Mouse (Mus musculus) embryo, embryonic 11 days (tissue): ENCODE data around the gene Wwp2.

Experiments used
- DNase-seq: peaks from one replicate; pipeline ENCODE4 v3.0.0-alpha.2; 2015

The Wwp2 gene

GRCm38 (mm10) chr8:107514949-107515721 lies 79.0 kb downstream of the Wwp2 start:
- DNase-seq = no peak

- no peak for DNase-seq
Observed at GRCm38 (mm10) chr8:107518726-107519125, 82.6 kb downstream of the Wwp2 start.

DNA sequence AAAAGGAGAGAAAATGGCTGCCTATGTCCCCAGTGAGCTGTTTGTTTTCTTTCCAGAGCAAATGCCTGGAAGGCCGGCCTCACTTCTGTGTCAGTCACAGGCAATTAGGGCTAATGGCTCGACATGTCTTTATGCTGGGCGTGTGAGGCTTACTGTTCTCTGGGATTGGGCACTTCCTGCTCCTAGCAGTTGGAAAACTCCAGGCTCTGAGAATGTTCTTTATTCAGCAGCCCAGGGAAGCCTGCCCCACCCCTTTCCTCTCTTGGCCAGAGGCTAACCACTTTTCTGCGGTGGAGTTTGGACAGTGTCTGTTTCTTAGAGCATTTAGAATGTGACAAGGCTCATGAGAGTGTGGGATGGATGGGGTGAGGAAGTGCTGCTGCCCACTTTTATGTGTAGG lies 83.7 kb downstream of the Wwp2 start:
- peak; percentile 62 for DNase-seq

- no peak for DNase-seq
Observed at GRCm38 (mm10) chr8:107521788-107522554, 85.8 kb downstream of the Wwp2 start.

DNA sequence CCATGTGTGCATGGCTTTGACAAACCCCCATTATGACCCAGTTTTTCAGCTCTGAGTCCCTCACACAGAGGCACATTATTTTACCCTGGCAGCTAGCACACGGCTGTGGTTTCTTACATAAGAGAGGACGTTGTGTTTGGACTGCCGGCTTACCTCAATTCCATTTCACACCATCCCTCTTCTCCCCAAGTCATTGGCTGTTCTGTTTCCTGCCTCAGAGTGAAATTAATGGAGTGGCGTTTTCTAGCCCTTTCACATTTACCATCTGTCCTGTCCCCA lies 86.3 kb downstream of the Wwp2 start:
- DNase-seq = no peak

GRCm38 (mm10) chr8:107524535-107524934 lies 88.4 kb downstream of the Wwp2 start:
- DNase-seq = no peak

GRCm38 (mm10) chr8:107528786-107529185 lies 92.6 kb downstream of the Wwp2 start:
- DNase-seq = no peak

GRCm38 (mm10) chr8:107537472-107537871 lies 101.3 kb downstream of the Wwp2 start:
- DNase-seq = no peak

GRCm38 (mm10) chr8:107540623-107541022 lies 104.5 kb downstream of the Wwp2 start:
- no peak for DNase-seq

- DNase-seq = no peak
Observed at GRCm38 (mm10) chr8:107541369-107541768, 105.2 kb downstream of the Wwp2 start.

DNA sequence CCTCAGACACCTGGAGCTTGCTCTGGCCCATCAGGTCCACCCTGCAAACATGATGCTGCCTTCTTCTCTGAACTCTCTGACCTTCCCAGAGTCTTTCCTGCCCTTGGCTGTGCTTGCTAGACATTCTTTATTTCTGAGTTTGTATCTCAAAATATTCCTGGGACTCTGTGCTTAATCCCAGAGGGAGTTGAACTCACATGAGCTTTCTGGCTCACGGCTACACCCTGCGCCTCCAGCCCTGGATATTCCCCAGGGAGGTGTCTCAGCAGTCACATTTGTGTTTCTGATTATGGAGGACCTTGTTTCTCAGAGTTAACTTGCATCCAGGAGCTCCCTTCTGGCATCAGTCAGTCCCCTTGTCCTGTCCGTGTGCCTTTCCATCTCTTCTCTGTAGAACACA lies 106.0 kb downstream of the Wwp2 start:
- DNase-seq = no peak

GRCm38 (mm10) chr8:107543714-107544113 lies 107.5 kb downstream of the Wwp2 start:
- no peak for DNase-seq

GRCm38 (mm10) chr8:107544211-107544610 lies 108.0 kb downstream of the Wwp2 start:
- DNase-seq = no peak

- DNase-seq = peak; percentile 72
Observed at GRCm38 (mm10) chr8:107544651-107545174, 108.5 kb downstream of the Wwp2 start.

DNA sequence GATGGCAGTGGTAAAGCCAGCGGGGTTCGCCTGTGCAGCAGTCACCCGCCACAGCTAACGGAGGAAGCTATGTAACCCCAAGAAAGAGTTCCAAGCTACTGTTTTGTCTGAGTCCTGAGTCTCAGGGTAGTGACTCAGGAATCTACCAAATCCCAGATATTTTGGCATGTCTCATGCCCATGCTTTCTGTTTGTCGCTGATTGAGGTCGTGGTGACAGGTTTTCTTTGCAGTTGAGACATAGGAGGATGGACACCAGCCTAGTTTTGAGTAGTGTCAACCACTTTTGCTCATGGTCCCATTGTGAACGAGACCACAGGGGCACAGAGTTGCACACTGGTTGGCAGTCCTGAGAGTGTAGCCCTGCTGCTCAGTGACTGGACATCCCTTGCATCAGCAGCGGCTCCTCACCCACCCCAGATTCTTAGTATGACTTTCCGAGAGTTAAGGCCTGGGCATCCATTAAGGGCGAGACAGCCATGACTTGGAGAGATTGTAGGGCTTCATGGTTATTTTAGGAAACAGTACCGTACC lies 109.5 kb downstream of the Wwp2 start:
- DNase-seq = no peak

DNA sequence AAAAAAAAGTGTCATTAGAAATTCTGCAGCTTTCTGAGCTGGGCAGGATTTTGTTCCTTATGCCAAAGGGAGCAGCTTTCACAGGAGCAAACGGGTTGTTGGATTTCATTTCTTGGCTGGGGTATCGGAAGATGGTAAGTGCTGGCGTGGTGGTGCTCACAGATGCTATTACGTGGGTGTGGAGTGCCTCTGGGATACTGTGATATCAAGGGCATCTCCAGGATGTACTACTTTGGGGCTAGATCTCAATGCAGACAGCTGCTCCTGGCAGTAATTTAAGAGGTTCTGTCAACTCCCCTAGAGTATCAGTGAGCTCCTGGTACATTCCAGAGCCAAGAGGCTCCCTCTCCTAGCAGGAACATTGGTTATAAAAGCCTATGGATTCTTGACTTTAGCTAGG lies 110.0 kb downstream of the Wwp2 start:
- DNase-seq = no peak

- no peak for DNase-seq
Observed at GRCm38 (mm10) chr8:107546817-107547216, 110.7 kb downstream of the Wwp2 start.

GRCm38 (mm10) chr8:107552234-107552633 lies 116.1 kb downstream of the Wwp2 start:
- no peak for DNase-seq

DNA sequence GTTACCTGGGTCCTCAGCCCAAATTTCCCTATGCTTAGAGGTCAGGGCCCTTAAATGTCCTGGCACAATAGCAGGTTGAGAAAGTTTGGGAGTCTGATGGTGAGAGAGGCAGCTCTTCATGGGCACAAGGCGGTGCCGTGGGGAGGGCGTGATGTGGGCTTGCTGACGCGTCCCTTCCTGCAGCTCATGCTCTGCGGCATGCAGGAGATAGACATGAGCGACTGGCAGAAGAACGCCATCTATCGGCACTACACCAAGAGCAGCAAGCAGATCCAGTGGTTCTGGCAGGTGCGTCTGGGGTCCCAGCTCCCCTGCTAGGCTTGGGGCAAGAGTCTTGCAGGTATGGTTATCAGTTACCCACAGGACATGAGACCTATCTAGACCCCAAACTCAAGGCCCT lies 119.1 kb downstream of the Wwp2 start:
- no peak for DNase-seq

DNA sequence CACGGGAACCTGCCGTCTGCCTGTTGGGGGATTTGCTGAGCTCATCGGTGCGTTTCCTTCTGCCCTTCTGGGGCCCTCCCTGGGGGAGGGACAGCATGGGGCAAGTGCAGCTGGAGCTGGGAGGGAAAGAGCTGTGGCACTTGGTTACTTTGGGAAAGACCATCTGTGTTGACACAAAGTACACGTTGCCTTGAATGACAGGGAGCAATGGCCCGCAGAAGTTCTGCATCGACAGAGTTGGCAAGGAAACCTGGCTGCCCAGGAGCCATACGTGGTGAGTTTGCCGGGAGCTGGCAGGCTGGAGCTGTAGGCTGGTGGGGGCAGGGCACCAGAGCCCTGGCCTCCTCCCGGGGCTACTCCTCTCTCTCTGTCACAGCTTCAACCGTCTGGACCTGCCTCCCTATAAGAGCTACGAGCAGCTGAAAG lies 120.4 kb downstream of the Wwp2 start:
- no peak for DNase-seq

GRCm38 (mm10) chr8:107560820-107561536 lies 124.8 kb downstream of the Wwp2 start:
- DNase-seq = peak; percentile 59

GRCm38 (mm10) chr8:107562164-107562563 lies 126.0 kb downstream of the Wwp2 start:
- DNase-seq = no peak

DNA sequence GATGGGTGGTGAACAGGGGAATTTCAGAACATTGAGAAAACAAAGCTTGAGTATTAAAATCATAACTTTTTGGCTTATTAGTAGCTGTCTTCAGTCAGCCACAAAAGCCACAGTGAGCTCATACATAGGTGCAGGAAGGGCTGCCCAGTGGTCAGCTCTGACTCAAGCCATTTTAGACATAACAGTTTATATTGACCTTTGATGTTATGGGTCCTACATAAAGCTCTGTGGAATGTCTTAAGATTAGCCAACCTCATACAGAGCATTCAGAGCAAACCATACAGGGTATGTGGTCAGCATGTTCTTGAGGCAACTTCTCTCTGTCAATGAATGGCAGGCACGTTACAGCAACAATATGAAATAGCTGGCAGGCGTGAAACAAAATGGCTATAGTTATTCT lies 134.9 kb downstream of the Wwp2 start:
- DNase-seq = no peak
